Mouse (Mus musculus): ENCODE data around the gene Tmem128. TPM values are rescaled to one million over a fixed set of nuclear protein-coding genes. Genes with fewer than 3 reads are reported as not detected.

Gene Tmem128
- polyA plus RNA-seq, 1 experiment from 2014 or later, result 108 TPM

DNA sequence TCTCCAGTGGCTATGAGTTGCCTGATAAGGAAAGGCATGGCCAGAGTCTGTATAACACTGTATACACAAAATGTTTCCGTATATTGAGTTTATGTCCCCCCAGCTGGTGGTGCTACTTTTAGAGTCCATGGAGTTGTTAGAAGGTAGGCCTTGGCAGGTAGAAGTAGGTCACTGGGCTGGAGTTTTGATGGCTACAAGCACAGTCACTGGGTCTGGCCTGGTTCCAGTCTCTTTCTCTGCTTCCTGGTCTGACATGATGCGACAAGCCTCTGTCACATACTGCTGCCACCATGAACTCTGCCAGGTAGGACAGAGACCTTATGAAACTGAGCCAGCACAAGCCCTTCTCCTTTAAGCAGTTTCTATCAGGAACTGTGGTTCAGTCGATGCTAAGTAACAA is 28.5 kb downstream of the Tmem128 start:
- H3K27ac ChIP-seq, result no peak overlapping the region
- no peaks in the 10 kb centered on the region for H3K36me3 ChIP-seq (ENCODE audit: insufficient read depth, low read length)
- no peaks in the 10 kb centered on the region for H3K4me1 ChIP-seq (replicated peaks; ENCODE audit: insufficient read depth, low read length)
- H3K27me3 ChIP-seq (ENCODE audit: insufficient read depth, low read length), result no peaks in the 10 kb centered on the region
- 92% methylated on average over 3 of the region's 3 CpGs for WGBS
- ATAC-seq (replicated peaks; ENCODE audit: low FRiP score, low read depth), result no peak
- no peak overlapping the region for H3K9ac ChIP-seq (ENCODE audit: low read depth, low read length)
- no peaks in the 10 kb centered on the region for H3K9me3 ChIP-seq (replicated peaks; ENCODE audit: low read length)
- DNase-seq (ENCODE audit: low spot score), result no peak
- H3K4me3 ChIP-seq (replicated peaks; ENCODE audit: low read depth, low read length), result no peak overlapping the region
- no peak for TF ChIP-seq CTCF (IDR thresholded peaks at IDR 0.05; ENCODE audit: low read depth)
- no peak overlapping the region for H3K4me2 ChIP-seq (ENCODE audit: low read length)

DNA sequence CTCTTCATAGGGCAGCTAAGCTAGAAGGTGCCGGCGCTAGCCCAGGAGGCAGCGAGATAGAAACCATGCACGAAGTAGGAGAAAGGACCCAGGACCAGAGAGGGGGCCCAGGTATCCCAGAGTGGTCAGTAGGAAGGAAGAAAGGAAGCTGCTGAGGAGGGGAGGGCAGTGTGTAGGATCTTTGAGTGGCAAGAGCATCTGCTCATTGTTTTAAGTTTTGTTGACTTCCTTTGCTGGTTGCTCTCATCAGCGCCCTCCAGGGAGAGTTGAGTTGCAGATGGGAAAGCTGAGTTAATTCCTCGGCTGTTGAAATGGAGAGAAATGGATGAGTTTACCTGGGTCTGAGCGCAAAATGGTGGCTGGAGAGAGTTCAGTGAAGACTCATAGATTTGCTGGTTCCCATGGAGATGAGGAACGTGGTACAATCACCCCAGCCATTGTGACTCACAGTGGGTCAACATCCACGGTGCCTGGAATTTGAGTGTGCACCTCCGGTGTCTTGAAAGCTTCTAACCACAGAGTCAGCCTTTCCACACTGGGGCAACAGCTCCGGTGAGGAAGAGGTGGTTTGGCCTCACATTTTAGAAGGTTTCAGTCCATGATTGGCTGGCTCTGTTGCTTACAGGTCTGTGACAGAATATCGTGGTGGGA is 41.9 kb downstream of the Tmem128 start:
- no peak overlapping the region for H3K4me3 ChIP-seq (replicated peaks; ENCODE audit: low read depth, low read length)
- DNase-seq (ENCODE audit: low spot score) (no peak), ATAC-seq (replicated peaks; ENCODE audit: low FRiP score, low read depth) (no peak)
- H3K9me3 ChIP-seq (replicated peaks; ENCODE audit: low read length), result no peaks in the 10 kb centered on the region
- H3K27me3 ChIP-seq (ENCODE audit: insufficient read depth, low read length), result no peaks in the 10 kb centered on the region
- WGBS, result 92% methylated on average over 12 of the region's 12 CpGs
- H3K4me2 ChIP-seq (ENCODE audit: low read length), result no peak overlapping the region
- TF ChIP-seq CTCF (IDR thresholded peaks at IDR 0.05; ENCODE audit: low read depth), result no peak
- H3K9ac ChIP-seq (ENCODE audit: low read depth, low read length), result no peak overlapping the region
- no peak overlapping the region for H3K27ac ChIP-seq
- H3K4me1 ChIP-seq (replicated peaks; ENCODE audit: insufficient read depth, low read length), result no peaks in the 10 kb centered on the region
- no peaks in the 10 kb centered on the region for H3K36me3 ChIP-seq (ENCODE audit: insufficient read depth, low read length)

DNA sequence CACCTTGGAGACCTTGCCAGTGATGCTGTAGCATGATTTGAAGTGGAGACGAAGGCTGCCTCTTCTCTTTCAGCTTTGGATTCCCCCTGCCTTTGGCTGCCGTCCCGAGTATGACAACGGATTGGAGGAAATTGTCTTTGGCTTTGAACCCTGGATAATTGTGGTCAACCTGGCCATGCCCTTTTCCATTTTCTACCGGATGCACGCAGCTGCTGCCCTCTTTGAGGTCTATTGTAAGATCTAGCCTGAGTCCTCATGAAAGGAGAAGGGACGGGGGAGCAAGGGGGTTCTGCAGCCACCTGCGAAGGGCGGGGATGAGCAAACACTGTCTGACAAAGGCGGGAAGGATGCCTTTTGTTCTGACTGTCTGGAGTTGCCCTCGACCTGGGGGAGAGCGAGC is 42.7 kb downstream of the Tmem128 start:
- no peak for TF ChIP-seq CTCF (IDR thresholded peaks at IDR 0.05; ENCODE audit: low read depth)
- 42% methylated on average over 12 of the region's 12 CpGs for WGBS
- no peaks in the 10 kb centered on the region for H3K27me3 ChIP-seq (ENCODE audit: insufficient read depth, low read length)
- no peak overlapping the region for H3K4me2 ChIP-seq (ENCODE audit: low read length)
- ATAC-seq (replicated peaks; ENCODE audit: low FRiP score, low read depth) (no peak), DNase-seq (ENCODE audit: low spot score) (no peak)
- no peak overlapping the region for H3K4me3 ChIP-seq (replicated peaks; ENCODE audit: low read depth, low read length)
- H3K9me3 ChIP-seq (replicated peaks; ENCODE audit: low read length), result no peaks in the 10 kb centered on the region
- H3K27ac ChIP-seq, result no peak overlapping the region
- H3K4me1 ChIP-seq (replicated peaks; ENCODE audit: insufficient read depth, low read length), result no peaks in the 10 kb centered on the region
- H3K36me3 ChIP-seq (ENCODE audit: insufficient read depth, low read length), result no peaks in the 10 kb centered on the region
- no peak overlapping the region for H3K9ac ChIP-seq (ENCODE audit: low read depth, low read length)

DNA sequence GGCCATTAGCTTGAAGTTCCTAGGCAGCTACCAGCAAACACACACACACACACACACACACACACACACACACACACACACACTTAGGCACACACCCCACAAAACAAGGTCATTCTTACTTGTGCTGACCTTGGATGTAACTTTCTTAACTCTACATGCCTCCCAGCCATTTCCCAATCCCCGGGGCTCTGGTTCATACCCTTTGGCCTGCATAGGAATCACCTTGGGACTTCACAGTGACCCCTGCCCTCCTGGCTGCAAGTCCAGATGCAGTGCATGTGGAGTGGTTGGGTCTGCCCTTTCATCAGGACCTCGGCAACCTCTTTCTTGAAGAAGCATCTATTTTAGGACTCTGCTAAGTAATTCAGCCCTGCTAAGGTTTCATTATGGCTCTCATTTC is 45.3 kb downstream of the Tmem128 start:
- no peaks in the 10 kb centered on the region for H3K27me3 ChIP-seq (ENCODE audit: insufficient read depth, low read length)
- no peaks in the 10 kb centered on the region for H3K4me1 ChIP-seq (replicated peaks; ENCODE audit: insufficient read depth, low read length)
- H3K4me2 ChIP-seq (ENCODE audit: low read length), result no peak overlapping the region
- no peak for TF ChIP-seq CTCF (IDR thresholded peaks at IDR 0.05; ENCODE audit: low read depth)
- H3K27ac ChIP-seq, result no peak overlapping the region
- no peak for ATAC-seq (replicated peaks; ENCODE audit: low FRiP score, low read depth)
- no peak overlapping the region for H3K4me3 ChIP-seq (replicated peaks; ENCODE audit: low read depth, low read length)
- DNase-seq (ENCODE audit: low spot score), result no peak
- H3K36me3 ChIP-seq (ENCODE audit: insufficient read depth, low read length), result no peaks in the 10 kb centered on the region
- H3K9ac ChIP-seq (ENCODE audit: low read depth, low read length), result no peak overlapping the region
- WGBS, result 68% methylated on average over 2 of the region's 2 CpGs
- H3K9me3 ChIP-seq (replicated peaks; ENCODE audit: low read length), result no peaks in the 10 kb centered on the region

DNA sequence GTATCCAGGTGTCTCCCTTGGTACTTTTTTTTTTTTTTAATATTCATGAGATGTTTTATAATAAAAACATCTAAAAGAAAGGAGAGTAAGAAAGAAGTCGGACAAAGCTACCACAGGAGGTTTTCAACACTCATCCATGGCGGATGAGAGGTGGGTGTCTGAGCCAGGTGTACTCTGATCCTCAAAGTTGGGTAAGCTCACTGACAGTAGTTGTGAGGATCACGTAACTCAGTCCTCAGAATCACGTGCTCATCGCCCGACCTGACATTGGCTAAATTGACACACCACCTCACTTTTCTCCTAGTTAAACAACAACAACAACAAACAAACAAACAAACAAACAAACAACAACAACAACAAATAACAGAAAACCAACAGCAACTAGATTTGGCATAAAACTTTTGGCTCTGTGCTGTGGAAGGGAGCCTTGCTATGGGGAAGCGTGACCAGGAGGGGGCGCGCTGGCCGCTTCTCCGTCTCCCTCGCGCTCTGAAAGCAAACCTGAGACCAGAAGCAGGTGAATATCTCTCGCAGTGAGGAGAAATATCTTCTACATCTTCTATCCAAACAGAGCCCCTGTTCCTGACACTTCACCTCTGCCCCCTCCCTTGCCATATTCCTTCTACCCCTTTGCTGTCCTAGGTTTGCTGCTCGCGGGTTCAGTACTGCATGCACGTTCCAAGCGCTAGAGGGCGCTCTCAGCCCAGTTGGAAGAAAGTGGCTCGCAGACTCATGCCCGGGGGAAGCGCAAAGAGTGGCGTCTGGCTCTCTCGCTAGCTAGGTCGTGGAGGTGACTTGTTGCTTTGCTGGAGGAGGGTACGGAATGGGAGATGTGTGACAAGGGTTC is 47.5 kb downstream of the Tmem128 start:
- H3K4me1 ChIP-seq (replicated peaks; ENCODE audit: insufficient read depth, low read length), result no peaks in the 10 kb centered on the region
- H3K9me3 ChIP-seq (replicated peaks; ENCODE audit: low read length), result no peaks in the 10 kb centered on the region
- H3K4me3 ChIP-seq (replicated peaks; ENCODE audit: low read depth, low read length), result peak overlapping the region; percentile 26; the same call in 1 of the 2 replicates
- H3K4me2 ChIP-seq (ENCODE audit: low read length), result peak overlapping the region; percentile 67
- peak; percentile 99 for TF ChIP-seq CTCF (IDR thresholded peaks at IDR 0.05; ENCODE audit: low read depth)
- WGBS, result 10% methylated on average over 26 of the region's 26 CpGs
- H3K36me3 ChIP-seq (ENCODE audit: insufficient read depth, low read length), result no peaks in the 10 kb centered on the region
- H3K27me3 ChIP-seq (ENCODE audit: insufficient read depth, low read length), result no peaks in the 10 kb centered on the region
- H3K9ac ChIP-seq (ENCODE audit: low read depth, low read length), result no peak overlapping the region
- ATAC-seq (replicated peaks; ENCODE audit: low FRiP score, low read depth) (peak; percentile 74), DNase-seq (ENCODE audit: low spot score) (peak; percentile 93)
- no peak overlapping the region for H3K27ac ChIP-seq

DNA sequence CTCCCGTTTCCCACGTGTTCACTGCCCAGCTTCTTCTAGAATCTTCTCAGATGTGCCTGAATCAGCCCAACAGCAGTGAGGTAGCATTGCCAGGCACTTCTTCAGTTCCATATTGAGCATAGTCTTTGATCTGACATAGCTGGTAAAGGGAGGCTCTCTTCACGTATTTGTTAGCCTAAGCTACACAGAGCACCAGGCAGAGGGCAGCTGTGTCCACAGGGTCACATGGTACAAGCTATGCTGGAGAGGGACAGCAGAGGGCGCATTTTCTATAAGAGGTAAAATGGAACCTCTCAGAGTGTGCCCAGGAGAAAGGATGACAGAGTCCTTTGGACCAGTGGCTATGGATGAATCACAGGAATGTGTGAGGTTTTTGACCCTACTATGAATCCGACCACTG is 48.9 kb downstream of the Tmem128 start:
- no peak overlapping the region for H3K9ac ChIP-seq (ENCODE audit: low read depth, low read length)
- DNase-seq (ENCODE audit: low spot score) (peak; percentile 47), ATAC-seq (replicated peaks; ENCODE audit: low FRiP score, low read depth) (peak; percentile 59; the same call in 1 of the 2 replicates)
- H3K27ac ChIP-seq, result no peak overlapping the region
- no peaks in the 10 kb centered on the region for H3K36me3 ChIP-seq (ENCODE audit: insufficient read depth, low read length)
- H3K27me3 ChIP-seq (ENCODE audit: insufficient read depth, low read length), result no peaks in the 10 kb centered on the region
- H3K4me2 ChIP-seq (ENCODE audit: low read length), result no peak overlapping the region
- H3K9me3 ChIP-seq (replicated peaks; ENCODE audit: low read length), result no peaks in the 10 kb centered on the region
- peak; percentile 67 for TF ChIP-seq CTCF (IDR thresholded peaks at IDR 0.05; ENCODE audit: low read depth)
- 49% methylated on average over 5 of the region's 5 CpGs for WGBS
- H3K4me3 ChIP-seq (replicated peaks; ENCODE audit: low read depth, low read length), result no peak overlapping the region
- no peaks in the 10 kb centered on the region for H3K4me1 ChIP-seq (replicated peaks; ENCODE audit: insufficient read depth, low read length)
